Mouse (Mus musculus): ENCODE measurements around the gene Cd8a.

The Cd8a gene

GRCm38 (mm10) chr6:71371085-71371605, 2.1 kb upstream of the Cd8a start:
- DNase-seq, result no peak

GRCm38 (mm10) chr6:71372041-71372720, 1.0 kb upstream of the Cd8a start:
- DNase-seq, result no peak

- DNase-seq, result no peak
Measured at GRCm38 (mm10) chr6:71374311-71374829, 1.1 kb downstream of the Cd8a start.

DNA sequence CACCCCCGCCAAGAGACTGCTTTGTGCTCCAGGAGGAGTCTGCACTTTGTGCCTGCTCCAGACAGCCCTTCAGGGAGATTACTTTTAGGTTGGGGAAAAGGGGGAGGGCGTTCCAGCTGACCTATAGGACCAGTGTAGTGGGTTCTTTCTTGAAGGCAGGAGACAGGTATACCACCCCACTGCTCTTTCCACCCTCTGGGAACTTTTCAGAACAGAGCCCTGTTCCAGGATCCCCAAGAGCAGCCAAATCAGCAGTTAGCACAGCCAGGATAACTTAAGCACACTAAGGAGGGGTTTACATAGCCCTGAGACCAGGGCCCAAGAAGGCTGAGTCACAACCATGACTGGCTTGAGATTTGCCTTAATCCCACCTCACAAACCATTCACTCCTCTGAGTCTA, 1.7 kb downstream of the Cd8a start:
- DNase-seq, result no peak

DNA sequence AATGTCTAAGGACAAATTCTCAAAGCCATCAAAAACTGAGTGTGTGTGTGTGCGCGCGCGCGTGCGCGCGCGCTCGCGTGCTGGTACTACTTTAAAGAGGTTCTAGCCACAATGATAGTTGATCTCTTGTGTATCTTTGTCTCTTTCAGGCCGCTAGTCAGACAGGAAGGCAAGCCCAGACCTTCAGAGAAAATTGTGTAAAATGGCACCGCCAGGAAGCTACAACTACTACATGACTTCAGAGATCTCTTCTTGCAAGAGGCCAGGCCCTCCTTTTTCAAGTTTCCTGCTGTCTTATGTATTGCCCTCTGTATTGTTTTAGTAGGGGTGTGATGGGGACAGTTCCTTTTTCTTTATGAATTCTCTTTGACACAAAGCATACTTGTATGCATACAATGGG, 3.5 kb downstream of the Cd8a start:
- DNase-seq, result no peak

DNA sequence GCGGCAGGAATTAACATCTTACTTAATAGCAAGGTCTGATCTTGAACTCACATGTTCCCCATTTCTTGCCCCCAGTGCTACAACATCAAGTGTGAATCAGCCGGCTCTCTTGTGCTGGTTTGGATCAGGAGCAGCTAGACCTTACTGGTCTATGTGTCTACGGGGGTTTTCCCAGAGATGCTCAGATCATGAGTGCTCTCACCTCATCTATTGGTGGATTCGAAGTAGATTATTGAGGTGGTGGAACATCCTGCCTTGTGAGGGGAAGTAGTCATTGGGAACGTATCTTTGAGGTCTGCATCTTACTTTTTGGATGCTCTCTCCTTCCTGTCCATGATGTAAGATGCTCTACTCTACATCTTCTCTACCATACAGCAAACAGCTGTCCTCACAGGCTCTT, 8.4 kb downstream of the Cd8a start:
- DNase-seq, result no peak

DNA sequence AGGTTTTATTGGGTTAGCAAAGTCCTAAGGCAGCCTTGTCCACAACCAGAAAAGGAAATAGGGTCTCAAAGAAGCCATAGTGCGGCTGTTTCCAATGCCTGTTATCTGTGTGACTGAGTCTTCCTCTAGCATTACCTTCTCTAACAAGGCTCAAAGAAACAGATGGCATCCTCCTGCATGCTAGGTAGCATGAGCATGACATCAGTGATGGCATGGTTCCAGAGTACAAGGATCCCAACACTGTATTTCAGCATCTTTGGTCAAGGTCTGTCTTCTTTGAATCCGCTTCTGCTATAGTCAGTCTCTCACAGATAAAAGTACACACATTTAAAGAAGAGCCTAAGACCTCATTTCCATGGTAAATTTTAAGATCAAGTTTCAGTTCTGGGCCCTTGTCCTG, 17.3 kb downstream of the Cd8a start:
- DNase-seq, result no peak

DNA sequence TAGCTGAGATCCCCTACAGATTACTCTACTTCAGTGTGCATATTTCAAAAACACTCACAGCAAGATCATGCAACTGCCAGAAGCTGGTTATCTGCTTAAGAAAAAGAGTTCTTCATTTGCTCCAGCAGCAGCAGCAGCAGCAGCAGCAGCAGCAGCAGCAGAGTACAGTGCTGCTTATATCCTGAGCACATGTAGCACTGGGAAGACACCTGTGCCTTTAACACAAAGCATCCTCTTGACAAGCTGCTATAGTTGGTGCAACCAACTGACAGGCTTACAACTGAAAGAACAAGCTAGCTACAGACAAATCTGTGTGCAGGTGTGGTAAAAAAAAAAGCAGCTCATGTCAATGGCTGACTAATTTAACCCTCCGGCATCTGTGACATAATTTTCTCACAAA, 22.8 kb downstream of the Cd8a start:
- no peak for DNase-seq

- DNase-seq, result no peak
Measured at GRCm38 (mm10) chr6:71396761-71397160, 23.5 kb downstream of the Cd8a start.

DNA sequence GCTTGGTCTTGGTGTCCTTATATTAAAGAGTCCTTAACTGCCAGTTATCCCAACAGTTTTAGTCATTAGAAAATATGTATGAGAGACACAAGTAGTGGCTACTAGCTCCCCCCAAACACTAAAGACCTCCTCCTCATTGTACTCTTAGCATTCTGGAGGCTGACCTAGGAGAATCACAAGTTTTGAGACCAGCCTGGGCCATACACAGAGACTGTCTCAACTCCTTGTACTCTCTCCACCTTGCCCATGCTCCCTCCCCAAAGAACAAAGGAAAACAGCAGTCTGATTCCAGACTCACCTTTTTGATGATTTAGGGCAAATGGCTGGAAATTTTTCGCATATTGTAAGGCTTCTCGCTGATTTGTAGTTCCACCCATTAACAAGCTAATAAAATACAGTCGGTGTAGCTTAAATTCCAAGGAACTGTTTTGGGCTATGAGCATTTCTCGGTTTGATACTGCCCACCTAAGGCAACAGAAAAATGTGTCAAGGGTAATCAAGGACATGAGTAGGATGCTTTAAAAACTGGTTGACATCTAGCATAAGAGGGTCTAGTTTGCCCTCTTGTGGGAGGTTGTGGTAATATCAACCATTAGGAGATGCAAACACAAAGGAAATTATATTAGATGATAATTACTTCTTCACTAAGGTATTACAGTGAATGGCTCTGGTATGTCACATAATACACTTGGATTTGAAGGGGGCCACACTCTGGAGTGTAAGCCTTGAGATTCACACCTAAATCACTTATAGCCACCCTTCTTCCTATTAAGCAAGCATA, 25.8 kb downstream of the Cd8a start:
- no peak for DNase-seq

DNA sequence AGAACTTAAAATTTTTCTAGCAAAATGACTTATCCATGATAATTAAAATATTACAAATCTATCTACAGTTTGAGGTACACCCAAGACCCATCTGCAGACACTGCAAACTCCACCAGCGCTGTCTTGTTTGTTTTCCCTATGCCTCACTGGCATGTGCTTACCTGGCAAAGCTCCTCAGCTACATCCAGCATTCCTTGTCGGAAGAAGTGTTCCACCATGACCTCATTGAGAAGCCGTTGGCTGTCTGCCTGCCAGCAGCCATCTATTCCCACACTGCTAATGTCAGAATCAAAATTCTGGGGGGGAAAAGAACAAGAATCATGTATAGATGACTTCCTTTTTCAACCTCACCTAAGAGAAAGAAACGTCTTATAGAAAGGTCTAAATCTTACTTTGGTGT, 41.4 kb downstream of the Cd8a start:
- peak in 1 of 2 experiments; percentile 28 for DNase-seq

DNA sequence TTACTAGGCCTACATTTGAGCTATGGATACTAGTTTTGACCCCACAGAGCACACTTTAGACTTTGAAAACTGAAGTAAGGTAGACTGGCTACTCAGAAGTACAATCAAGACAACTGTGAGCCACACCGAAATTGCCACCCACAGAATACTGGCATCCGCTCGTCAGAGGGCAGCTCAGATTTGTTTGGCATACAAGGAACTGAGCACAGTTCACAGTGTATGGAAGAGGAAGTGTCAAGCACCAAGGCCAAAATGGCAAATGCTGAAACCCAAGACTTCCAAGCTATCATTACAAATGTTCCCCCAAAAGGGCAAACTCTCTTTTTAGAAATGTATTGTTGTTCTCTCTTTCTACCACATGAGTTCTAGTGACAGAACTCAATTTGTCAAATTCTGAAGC, 42.2 kb downstream of the Cd8a start:
- DNase-seq, result no peak

DNA sequence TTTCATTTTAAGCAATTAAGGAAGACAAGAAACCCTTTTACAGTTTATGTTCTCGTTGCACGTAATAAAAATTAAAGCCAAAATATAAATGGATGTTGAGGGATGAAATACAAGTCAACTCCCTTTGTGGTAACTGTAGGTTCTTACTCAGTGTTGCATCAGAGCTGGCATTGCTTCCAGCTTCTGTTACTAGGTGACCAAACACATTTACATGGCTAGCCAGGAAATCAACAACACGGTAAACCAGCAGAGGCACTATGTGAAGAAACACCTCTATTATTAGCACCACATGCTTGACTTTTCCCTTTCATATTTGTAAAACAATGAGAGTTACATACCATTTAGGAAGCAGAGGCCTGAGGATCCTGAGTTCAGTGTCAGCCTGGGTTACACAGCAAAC, 45.6 kb downstream of the Cd8a start:
- peak; percentile 64 to 78 for DNase-seq

DNA sequence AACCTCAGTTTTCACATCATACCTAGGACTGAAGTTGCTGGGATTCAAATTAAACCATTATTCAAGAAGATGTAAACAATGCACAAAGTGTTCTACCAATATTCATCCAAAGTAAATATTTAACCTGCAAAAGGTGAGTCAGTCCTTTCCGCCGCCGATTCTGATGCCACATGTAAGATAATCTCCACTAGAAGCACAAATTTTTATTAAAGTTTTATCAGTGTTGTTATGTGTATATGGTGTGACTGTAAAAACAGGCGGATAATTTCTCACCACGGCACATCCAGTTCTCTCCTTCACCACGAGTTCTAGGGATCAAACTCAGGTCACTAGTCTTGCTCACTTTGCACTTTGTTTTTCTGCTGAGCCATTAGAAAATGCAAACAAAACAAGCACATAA, 47.6 kb downstream of the Cd8a start:
- DNase-seq, result no peak

GRCm38 (mm10) chr6:71422162-71422561, 48.9 kb downstream of the Cd8a start:
- no peak for DNase-seq

- peak in 1 of 2 experiments; percentile 19 for DNase-seq
Measured at GRCm38 (mm10) chr6:71423116-71423515, 49.9 kb downstream of the Cd8a start.

GRCm38 (mm10) chr6:71425681-71426080, 52.5 kb downstream of the Cd8a start:
- DNase-seq, result no peak

- DNase-seq, result no peak
Measured at GRCm38 (mm10) chr6:71427996-71428725, 54.9 kb downstream of the Cd8a start.

Measured in lung, adult 18-20 months (tissue).